Mouse (Mus musculus) heart, postnatal 25 days (tissue): Measurements from ENCODE around the gene Dimt1. TPM values are rescaled to one million over a fixed set of nuclear protein-coding genes. Genes with fewer than 3 reads are reported as not detected.
"Not testable (repeated sequence)": the region's sequence is repeated elsewhere in the genome, so short reads cannot be mapped to it uniquely, and the experiment has no call there.

Experiments used
- DNase-seq: peaks from one replicate; pipeline ENCODE4 v3.0.0; 2022; ENCODE audit warnings: low spot score
- intact Hi-C: fragments of 180-260 bp; cut with DNase I; formaldehyde crosslinking; loops from one replicate; pipeline ENCODE4 v1.15.1; 2025
- total RNA-seq, 2 experiments: library from RNA; stranded (reverse); gene quantifications; 2 replicates each; pipeline ENCODE4 v1.2.3; 2021

Gene Dimt1
- total RNA-seq = 1 to 10 TPM; 7.3 to 7.6 TPM

DNA sequence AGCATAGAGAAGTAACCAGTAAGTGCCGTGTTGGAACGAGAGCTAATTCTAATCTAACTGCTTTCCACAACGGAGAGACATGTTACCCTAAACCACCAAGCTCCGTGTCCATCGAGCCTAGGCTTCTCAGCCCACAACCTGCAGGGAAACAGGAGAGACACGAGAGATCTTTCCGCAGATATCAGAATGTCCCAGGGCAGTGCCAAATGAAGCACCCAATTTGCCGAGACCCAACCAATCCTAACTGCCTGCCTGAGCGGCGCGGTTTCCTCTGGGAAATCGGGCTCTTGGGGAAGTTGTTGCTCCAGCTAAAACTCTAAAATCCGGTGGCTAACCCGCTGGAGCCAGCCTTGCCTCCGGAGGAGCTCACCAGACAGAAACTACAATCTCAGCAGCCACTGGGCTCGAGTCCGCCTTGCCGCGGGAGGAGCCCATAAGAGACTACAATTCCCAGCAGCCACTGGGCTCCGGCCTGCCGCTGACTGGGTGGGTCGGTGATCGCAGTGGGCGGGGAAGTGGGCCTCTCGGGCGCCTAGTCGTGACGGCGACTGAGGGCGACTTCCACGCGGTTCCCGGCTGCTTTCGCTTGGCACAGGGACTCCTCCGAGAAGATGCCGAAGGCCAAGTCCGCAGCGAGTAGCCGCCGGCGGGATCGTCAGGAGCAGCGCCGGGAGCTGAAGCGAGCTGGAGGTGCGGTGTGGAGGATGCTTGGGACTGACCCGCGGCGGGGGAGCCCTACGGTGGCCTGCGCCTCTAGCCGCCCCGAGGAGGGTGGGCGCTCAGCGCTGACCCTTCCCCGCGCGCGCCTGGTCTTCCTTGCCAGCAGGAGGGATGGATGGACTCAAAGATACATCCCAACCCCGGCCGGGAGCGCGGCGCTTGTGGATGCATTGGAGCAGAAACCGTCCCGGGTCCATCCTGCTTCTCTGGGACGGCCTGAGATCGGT lies at the start of gene Dimt1:
Gene Dimt1, plus strand, starts transcription at position 534 of the 947 bp plus-strand sequence.
- peak; percentile 92 for DNase-seq
- intact Hi-C loops = loop anchor here (5.0 to 10.0 kb wide), 3 partner anchors 75 to 1098 kb away; partner anchors contain the start of genes Kif2a and Smim15

DNA sequence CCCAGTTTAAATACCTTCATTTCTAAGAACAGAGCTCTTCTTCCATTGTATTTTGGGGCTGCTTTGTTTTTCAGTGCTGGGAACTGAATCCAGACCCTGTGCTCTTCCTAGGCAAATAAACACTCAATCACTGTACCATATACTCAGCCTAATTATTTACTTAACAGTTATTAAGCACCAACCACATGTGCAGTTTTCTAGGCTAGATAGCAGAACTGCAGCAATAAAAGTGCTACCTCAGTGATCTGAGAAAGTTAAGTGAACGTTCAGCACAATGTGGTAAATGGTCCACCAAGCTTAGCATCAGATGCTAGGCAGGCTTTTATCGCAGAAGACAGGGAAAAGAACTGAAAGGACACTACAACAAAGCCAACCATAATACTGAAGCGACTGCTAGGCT lies 42.3 kb upstream of the Dimt1 start:
- DNase-seq = no peak
- intact Hi-C loops = no loop called here

- DNase-seq, intact Hi-C loops: not testable (repeated sequence)
Measured at GRCm38 (mm10) chr13:106905154-106905553, 41.8 kb upstream of the Dimt1 start.

GRCm38 (mm10) chr13:106907273-106907672 lies 39.7 kb upstream of the Dimt1 start:
- no peak for DNase-seq
- intact Hi-C loops = no loop called here

GRCm38 (mm10) chr13:106910096-106910495 lies 36.8 kb upstream of the Dimt1 start:
- no peak for DNase-seq
- intact Hi-C loops = loop anchor here (10.0 kb wide), 1 partner anchor 1465 kb away; the partner anchor contains the start of gene Htr1a

- no peak for DNase-seq
- intact Hi-C loops = loop anchor here (10.0 kb wide), 1 partner anchor 1468 kb away; the partner anchor contains the start of gene Htr1a
Measured at GRCm38 (mm10) chr13:106913125-106913736, 33.7 kb upstream of the Dimt1 start.

GRCm38 (mm10) chr13:106918322-106919050 lies 28.4 kb upstream of the Dimt1 start:
- intact Hi-C loops = loop anchor here (5.0 to 10.0 kb wide), 2 partner anchors 201 to 1474 kb away; partner anchors contain the start of gene Htr1a

DNA sequence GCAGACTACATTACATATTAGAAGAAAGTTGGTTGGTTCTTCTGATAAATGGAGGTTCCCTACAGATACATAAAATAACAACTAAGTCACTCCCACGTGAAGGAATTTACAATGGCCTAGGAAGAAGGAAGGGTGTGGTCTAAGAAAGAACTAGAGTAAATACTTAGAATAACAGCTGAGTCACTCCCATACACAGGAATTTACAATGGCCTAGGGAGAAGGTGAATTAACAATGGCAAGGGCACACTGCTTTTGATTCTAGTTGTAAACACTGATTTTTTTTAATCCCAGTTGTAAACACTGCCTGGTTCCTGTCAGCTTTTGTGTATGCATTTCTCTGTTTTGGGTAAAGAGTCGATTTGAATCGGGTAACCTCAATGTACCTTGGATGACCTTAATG lies 21.0 kb upstream of the Dimt1 start:
- DNase-seq, intact Hi-C loops: not testable (repeated sequence)

More at GRCm38 (mm10) chr13:106918322-106919050, 28.4 kb upstream of the Dimt1 start:
- DNase-seq = no peak

- DNase-seq = no peak
- intact Hi-C loops = no loop called here
Measured at GRCm38 (mm10) chr13:106928296-106928695, 18.6 kb upstream of the Dimt1 start.

- DNase-seq = no peak
- intact Hi-C loops = no loop called here
Measured at GRCm38 (mm10) chr13:106929201-106929600, 17.7 kb upstream of the Dimt1 start.

DNA sequence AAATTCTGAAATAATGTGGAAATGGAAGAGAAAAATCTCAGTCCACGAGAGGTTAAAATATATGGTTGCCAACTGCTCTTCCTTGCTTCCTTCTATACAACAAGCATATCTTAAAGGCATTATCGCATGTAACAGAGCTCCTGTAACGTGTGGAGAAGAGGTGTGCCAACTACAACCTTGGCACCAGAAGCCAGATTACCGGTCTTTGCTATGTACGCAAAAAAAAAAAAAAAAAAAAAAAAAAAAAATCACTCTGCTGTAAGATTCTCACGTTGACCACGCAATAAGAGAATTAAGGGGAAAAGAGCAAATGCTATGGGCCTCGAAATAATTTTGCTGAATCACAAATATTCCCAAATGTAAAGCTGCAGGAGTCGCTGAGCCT lies 11.1 kb upstream of the Dimt1 start:
- intact Hi-C loops = no loop called here
- DNase-seq = no peak

- intact Hi-C loops = no loop called here
- DNase-seq = peak; percentile 71
Measured at GRCm38 (mm10) chr13:106936256-106937137, 10.4 kb upstream of the Dimt1 start, which contains the start of gene Ipo11. Gene Ipo11 (minus strand): TSS chr13:106936958.

DNA sequence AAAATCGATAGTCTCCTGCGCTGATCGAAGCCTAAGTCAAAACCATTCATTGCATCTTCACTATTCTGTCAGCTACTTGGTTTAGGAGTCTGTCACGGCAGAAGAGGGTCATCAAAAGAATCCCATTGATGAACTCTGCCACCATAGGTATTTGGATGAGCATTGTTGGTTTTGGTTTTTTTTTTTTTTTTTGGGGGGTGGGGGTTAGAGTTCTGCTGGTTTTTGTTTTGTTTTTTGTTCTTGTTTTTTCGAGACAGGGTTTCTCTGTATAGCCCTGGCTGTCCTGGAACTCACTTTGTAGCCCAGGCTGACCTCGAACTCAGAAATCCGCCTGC lies 9.8 kb upstream of the Dimt1 start:
- intact Hi-C loops = no loop called here
- no peak for DNase-seq

DNA sequence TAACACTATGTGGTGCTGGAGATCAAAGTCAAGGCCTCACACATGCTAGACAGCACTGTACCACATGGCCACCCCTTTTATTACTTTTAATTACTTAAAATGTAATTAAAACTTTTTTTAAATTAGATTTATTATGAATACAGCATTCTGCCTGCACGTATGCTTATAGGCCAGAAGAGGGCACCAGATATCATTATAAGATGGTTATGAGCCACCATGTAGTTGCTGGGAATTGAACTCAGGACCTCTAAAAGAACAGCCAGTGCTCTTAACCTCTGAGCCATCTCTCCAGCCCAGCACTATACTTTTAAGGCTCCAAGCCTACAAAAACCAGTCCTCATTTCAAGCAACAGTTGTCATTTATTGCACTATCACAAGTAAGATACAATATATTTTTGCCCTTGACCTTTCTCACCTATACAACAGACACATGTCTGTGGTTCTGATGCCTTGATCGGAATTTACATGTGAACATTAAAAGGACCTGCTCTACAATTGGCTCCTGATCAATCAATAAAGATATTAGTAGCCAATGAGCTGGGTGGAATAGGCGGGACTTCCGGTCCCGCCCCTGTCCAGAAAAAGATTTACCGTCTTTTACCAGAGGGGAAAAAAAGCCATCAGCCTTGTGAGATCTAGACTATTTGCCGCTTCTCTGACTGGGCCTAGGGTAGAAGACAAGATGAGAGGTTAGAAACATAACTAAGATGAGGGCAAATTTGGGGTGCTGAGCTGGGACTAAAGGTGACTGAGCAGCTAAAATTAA lies 5.5 kb upstream of the Dimt1 start:
- intact Hi-C loops = loop anchor here (10.0 kb wide), 2 partner anchors 163 to 1103 kb away; partner anchors contain the start of gene Smim15
- no peak for DNase-seq

- DNase-seq = no peak
- intact Hi-C loops = loop anchor here (10.0 kb wide), 2 partner anchors 162 to 1102 kb away; partner anchors contain the start of gene Smim15
Measured at GRCm38 (mm10) chr13:106942721-106943120, 4.2 kb upstream of the Dimt1 start.

DNA sequence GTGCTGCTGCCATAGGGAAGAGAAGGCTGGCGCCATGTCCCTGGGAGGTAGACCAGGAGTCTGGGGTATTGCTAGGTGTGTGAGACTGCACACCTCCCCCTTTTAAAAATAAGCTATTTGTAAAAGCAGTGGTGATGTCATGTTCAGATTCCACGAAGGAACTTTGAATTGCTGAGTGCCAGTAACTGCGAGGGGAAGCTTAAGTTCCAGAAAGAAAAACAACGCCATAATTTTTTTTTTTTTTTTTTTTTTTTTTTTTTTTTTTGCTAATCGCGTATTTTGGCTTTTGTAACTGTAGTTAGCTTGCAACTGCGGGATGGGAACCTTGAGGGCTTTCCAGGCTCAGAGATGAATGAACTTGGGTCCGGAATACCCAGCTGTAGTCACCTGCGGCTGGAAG lies 1.4 kb upstream of the Dimt1 start:
- intact Hi-C loops = loop anchor here (5.0 to 10.0 kb wide), 3 partner anchors 77 to 1099 kb away; partner anchors contain the start of genes Kif2a and Smim15

DNA sequence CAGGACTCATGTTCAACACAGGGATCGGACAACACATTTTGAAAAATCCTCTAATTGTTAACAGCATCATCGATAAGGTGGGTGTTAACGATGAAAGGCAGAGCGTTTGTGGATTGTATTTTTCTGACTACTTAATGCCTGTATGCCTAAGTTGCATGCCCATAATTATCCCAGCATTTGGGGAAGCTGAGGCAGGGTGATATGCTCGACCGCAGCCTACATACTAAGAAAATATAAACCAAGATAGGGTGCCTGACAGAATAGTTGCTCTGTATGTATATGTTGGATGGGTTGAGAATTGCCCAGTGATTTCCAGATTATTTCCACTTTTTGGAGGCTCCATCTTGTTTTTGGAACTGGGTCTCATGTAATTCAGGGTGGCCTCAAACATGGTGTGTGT lies 656 bp downstream of the Dimt1 start:
- DNase-seq = no peak
- intact Hi-C loops = loop anchor here (5.0 to 10.0 kb wide), 3 partner anchors 75 to 1097 kb away; partner anchors contain the start of genes Kif2a and Smim15

More for the DNA sequence above, 1.4 kb upstream of the Dimt1 start:
- DNase-seq = no peak

DNA sequence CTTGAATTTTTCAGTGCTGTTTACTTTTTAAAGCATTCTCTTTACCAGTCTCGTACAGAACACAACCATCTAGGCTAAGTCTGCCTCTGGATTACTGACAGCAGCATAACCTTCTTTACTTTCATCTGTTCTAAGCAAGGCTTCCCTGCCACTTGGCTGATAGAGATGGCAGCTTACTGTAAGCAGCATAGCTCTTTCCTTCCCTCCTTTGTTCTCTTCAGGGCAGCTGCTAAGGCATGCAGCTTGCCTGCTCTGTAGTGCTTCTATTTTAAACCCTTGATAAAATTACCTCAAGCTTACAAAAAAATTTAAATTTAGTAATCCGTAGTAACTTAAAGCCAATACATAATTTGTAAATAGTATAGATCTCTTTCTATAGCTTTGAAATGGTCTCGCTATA lies 8.0 kb downstream of the Dimt1 start:
- DNase-seq = no peak
- intact Hi-C loops = no loop called here
